Mouse (Mus musculus) cerebellum, adult 9-11 months (tissue): Measurements from ENCODE around the gene Efcab12.
A peak's percentile ranks its signal among the peaks of the same experiment; 100 is the strongest.
"Not testable (repeated sequence)": the region's sequence is repeated elsewhere in the genome, so short reads cannot be mapped to it uniquely, and the experiment has no call there.

ENCODE experiments used
- DNase-seq: peaks from one replicate; pipeline ENCODE4 v3.0.0; 2022

The Efcab12 gene

GRCm38 (mm10) chr6:115838161-115838597, at the start of gene Efcab12:
Gene Efcab12 (minus strand): TSS chr6:115838412.
- peak; percentile 85 for DNase-seq

GRCm38 (mm10) chr6:115886894-115887293, 48.7 kb upstream of the Efcab12 start:
- DNase-seq: no peak

GRCm38 (mm10) chr6:115884018-115884417, 45.8 kb upstream of the Efcab12 start:
- no peak for DNase-seq

- no peak for DNase-seq
These were observed 42.5 kb upstream of the Efcab12 start for GRCm38 (mm10) chr6:115880751-115881150.

GRCm38 (mm10) chr6:115879736-115880135, 41.5 kb upstream of the Efcab12 start:
- no peak for DNase-seq

- no peak for DNase-seq
These were observed 40.5 kb upstream of the Efcab12 start for GRCm38 (mm10) chr6:115878694-115879093.

- no peak for DNase-seq
These were observed 39.0 kb upstream of the Efcab12 start for GRCm38 (mm10) chr6:115877239-115877638.

- not testable (repeated sequence) for DNase-seq
These were observed 33.1 kb upstream of the Efcab12 start for GRCm38 (mm10) chr6:115871318-115871717.

GRCm38 (mm10) chr6:115867157-115867556, 28.9 kb upstream of the Efcab12 start:
- not testable (repeated sequence) for DNase-seq

GRCm38 (mm10) chr6:115865246-115865645, 27.0 kb upstream of the Efcab12 start:
- DNase-seq: no peak

- no peak for DNase-seq
These were observed 25.2 kb upstream of the Efcab12 start for GRCm38 (mm10) chr6:115863340-115863841.

GRCm38 (mm10) chr6:115860027-115860556, 21.9 kb upstream of the Efcab12 start:
- no peak for DNase-seq

- DNase-seq: no peak
These were observed 21.0 kb upstream of the Efcab12 start for GRCm38 (mm10) chr6:115859258-115859657.

GRCm38 (mm10) chr6:115856361-115856745, 18.1 kb upstream of the Efcab12 start:
- DNase-seq: no peak

- no peak for DNase-seq
These were observed 17.6 kb upstream of the Efcab12 start for GRCm38 (mm10) chr6:115855733-115856360.

GRCm38 (mm10) chr6:115854432-115854831, 16.2 kb upstream of the Efcab12 start:
- DNase-seq: no peak

- no peak for DNase-seq
These were observed 15.8 kb upstream of the Efcab12 start for GRCm38 (mm10) chr6:115853985-115854384.

GRCm38 (mm10) chr6:115853091-115853813, 15.0 kb upstream of the Efcab12 start, which contains the start of the genes Mbd4 and Ift122:
Gene Mbd4 (minus strand): TSS chr6:115853371.
Gene Ift122 (plus strand): TSS chr6:115853470.
- DNase-seq: peak; percentile 99

- no peak for DNase-seq
These were observed 14.4 kb upstream of the Efcab12 start for GRCm38 (mm10) chr6:115852446-115853090.

GRCm38 (mm10) chr6:115848598-115849304, 10.5 kb upstream of the Efcab12 start:
- no peak for DNase-seq

- peak; percentile 53 for DNase-seq
These were observed 8.6 kb upstream of the Efcab12 start for GRCm38 (mm10) chr6:115846640-115847411.

GRCm38 (mm10) chr6:115845006-115845405, 6.8 kb upstream of the Efcab12 start:
- no peak for DNase-seq
